Mouse (Mus musculus) embryonic facial prominence, embryonic 11.5 days (tissue): ENCODE results near the gene Efna3. TPM values are rescaled to one million over a fixed set of nuclear protein-coding genes. Genes with fewer than 3 reads are reported as not detected.
A peak's percentile ranks its signal among the peaks of the same experiment; 100 is the strongest.

ENCODE experiments used
- ATAC-seq: fragments of 200-750 bp; cut with Nextera tagmentation; replicated peaks from 2 replicates; pipeline ENCODE4 v1.8.0; 2017; ENCODE audit warnings: low read depth; ENCODE audit not compliant: insufficient number of reproducible peaks, low FRiP score, low TSS enrichment
- DNase-seq: peaks from one replicate; pipeline ENCODE4 v3.0.0-alpha.2; 2015; ENCODE audit warnings: low spot score
- H3K27ac ChIP-seq: fragments of 300-500 bp; sonication (generic); replicated peaks from 2 replicates; pipeline ENCODE4 v1.5.1; 2014; ENCODE audit warnings: mild to moderate bottlenecking, low read depth, low read length, control low read depth
- H3K27me3 ChIP-seq: fragments of 300-500 bp; sonication (generic); 2 replicates; pipeline ENCODE4 v1.6.1; 2014; ENCODE audit warnings: mild to moderate bottlenecking, low read length, moderate library complexity, mixed read lengths; ENCODE audit not compliant: control insufficient read depth, insufficient read depth
- H3K36me3 ChIP-seq: fragments of 300-500 bp; sonication (generic); replicated peaks from 2 replicates; pipeline ENCODE4 v1.6.1; 2014; ENCODE audit warnings: low read depth, mild to moderate bottlenecking, low read length, moderate library complexity, mixed read lengths; ENCODE audit not compliant: control insufficient read depth, insufficient read depth
- H3K4me1 ChIP-seq: fragments of 300-500 bp; sonication (generic); 2 replicates; pipeline ENCODE4 v1.6.1; 2014; ENCODE audit warnings: low read length, mixed read lengths; ENCODE audit not compliant: control insufficient read depth, insufficient read depth
- H3K4me2 ChIP-seq: fragments of 300-500 bp; sonication (generic); 2 replicates; pipeline ENCODE4 v1.6.1; 2014; ENCODE audit warnings: low read depth, mild to moderate bottlenecking, control low read depth, low read length, moderate library complexity
- H3K4me3 ChIP-seq: fragments of 300-500 bp; sonication (generic); 2 replicates; pipeline ENCODE4 v1.5.1; 2014; ENCODE audit warnings: low read depth, low read length, control low read depth
- H3K9ac ChIP-seq: fragments of 300-500 bp; sonication (generic); replicated peaks from 2 replicates; pipeline ENCODE4 v1.6.1; 2014; ENCODE audit warnings: mild to moderate bottlenecking, control low read depth, low read length
- H3K9me3 ChIP-seq: fragments of 300-500 bp; sonication (generic); replicated peaks from 2 replicates; pipeline ENCODE4 v1.6.1; 2016; ENCODE audit warnings: mild to moderate bottlenecking, low read length, inconsistent platforms, mixed read lengths; ENCODE audit not compliant: control insufficient read depth
- WGBS: fragments of 180-500 bp; shearing (Covaris S2); extraction: QIAGEN DNeasy Blood & Tissue Kit; methylation state at CpG from one replicate; pipeline ENCODE4 v1.1.7; 2014; 5-methylcytosine and 5-hydroxymethylcytosine counted together
- polyA plus RNA-seq: library from polyadenylated mRNA; unstranded; fragments of >200 nt; fragmentation: Nextera tagmentation; extraction: Ambion mirVana; gene quantifications from 2 replicates; pipeline ENCODE4 v1.2.1, GENCODE M21; 2014

Efna3 gene
- polyA plus RNA-seq, 1 experiment from 2014 or later, result 6.6 TPM

DNA sequence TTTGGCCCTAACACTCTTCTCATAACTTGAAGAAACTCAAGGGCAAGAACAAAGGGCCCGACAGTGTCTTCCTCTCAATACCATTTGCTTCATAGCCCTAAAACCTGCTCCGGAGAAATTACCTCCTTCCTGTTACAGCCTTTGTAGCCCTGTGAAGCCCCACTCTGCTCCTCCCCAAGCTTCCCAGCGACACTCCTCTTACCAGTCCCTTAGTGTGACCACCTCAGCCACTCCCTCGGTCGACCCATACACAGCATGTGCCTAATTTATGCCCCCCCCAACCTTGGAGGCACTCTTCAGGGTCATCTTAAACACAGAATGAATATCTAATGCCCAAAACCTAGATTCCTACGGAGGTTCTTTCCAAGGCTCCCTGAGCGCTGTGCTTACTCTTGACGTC, 44.1 kb downstream of the Efna3 start:
- H3K27me3 ChIP-seq, result peaks cover 5% of the 10 kb centered on the region
- peak overlapping the region; percentile 68 for H3K9ac ChIP-seq
- peak overlapping the region; percentile 49 for H3K4me3 ChIP-seq
- no peak overlapping the region; the same call in 1 of the 2 replicates for H3K27ac ChIP-seq
- peak overlapping the region; percentile 43 for H3K4me2 ChIP-seq
- ATAC-seq (no peak), DNase-seq (no peak)
- H3K9me3 ChIP-seq, result no peaks in the 10 kb centered on the region
- WGBS, result 14% methylated on average over 8 of the region's 8 CpGs
- peaks cover 16% of the 10 kb centered on the region for H3K4me1 ChIP-seq
- H3K36me3 ChIP-seq, result no peaks in the 10 kb centered on the region

- Histone ChIP-seq H3K9me3 (no peaks in the 10 kb centered on the region), H3K4me1 (peaks cover 16% of the 10 kb centered on the region), H3K36me3 (no peaks in the 10 kb centered on the region), H3K27ac (peak overlapping the region; percentile 31; the same call in 1 of the 2 replicates), H3K4me3 (peak overlapping the region; percentile 49), H3K9ac (peak overlapping the region; percentile 68), H3K4me2 (peak overlapping the region; percentile 43), H3K27me3 (peaks cover 5% of the 10 kb centered on the region)
- ATAC-seq (no peak), DNase-seq (no peak)
- 49% methylated on average over 7 of the region's 7 CpGs for WGBS
Measured at GRCm38 (mm10) chr3:89278107-89278506, 44.7 kb downstream of the Efna3 start.

DNA sequence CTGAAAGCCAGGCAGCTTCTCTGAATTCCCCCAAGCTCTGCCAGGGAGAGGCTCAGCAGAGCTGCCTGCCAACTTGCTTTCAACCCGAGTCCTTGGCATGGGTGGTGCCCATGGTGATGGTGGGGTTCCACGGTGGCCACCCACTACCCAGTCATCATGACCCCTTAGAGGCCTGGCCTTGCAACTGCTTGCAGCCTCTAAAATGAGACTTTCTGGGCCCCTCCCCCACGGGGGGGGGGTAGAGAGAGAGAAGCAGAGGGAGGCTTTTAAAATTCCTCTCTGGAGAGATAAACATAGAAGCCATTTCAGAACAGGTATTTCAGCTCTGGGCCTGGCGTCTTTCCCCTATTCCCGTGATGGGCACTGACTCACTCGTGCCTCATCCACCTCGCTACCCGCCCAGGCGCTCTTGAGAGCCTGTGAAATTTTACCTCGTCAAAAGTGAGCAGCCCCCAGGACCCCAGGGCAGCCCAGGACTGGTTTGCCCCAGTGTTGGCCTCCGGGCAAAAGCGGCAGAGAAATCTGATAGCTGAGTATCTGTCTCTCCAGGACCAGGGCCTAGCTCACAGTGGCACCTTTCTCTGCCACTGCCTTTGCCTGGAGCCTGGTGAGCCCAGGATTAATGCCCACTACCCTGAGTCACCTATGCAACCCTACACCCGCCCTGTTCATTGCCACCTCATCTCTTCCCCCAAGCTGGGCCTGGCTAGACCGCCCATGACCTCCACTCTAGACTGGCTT, 45.3 kb downstream of the Efna3 start:
- Histone ChIP-seq H3K27me3 (peaks cover 5% of the 10 kb centered on the region), H3K9ac (no peak overlapping the region; the same call in 1 of the 2 replicates), H3K27ac (peak overlapping the region; percentile 53; the same call in 1 of the 2 replicates), H3K4me3 (peak overlapping the region; percentile 49), H3K4me1 (peaks cover 16% of the 10 kb centered on the region), H3K4me2 (peak overlapping the region; percentile 43), H3K9me3 (no peaks in the 10 kb centered on the region), H3K36me3 (no peaks in the 10 kb centered on the region)
- ATAC-seq (no peak), DNase-seq (no peak)
- 37% methylated on average over 14 of the region's 14 CpGs for WGBS

DNA sequence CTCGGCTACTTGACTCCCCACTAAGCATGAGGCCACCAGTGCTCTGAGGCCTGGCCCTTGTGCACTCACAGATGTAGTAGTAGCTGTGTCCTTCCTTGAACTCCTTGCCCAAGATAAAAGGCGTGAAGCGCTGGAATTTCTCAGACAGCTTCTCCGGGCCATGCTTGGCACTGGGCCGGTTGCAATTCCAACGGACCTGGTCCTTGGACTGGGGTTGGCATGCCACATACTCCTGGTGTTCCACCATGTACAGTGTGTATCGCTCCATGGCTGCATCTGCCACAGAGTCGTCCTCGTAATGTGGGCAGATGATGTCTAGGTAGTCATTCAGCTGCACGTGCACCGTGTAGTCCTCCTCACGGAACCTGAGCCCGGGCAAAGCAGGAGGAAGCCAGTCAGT, 46.7 kb downstream of the Efna3 start:
- no peak overlapping the region for H3K9ac ChIP-seq
- no peak overlapping the region for H3K4me3 ChIP-seq
- H3K4me1 ChIP-seq, result peaks cover 16% of the 10 kb centered on the region
- H3K4me2 ChIP-seq, result no peak overlapping the region
- WGBS, result 93% methylated on average over 13 of the region's 13 CpGs
- H3K9me3 ChIP-seq, result no peaks in the 10 kb centered on the region
- H3K36me3 ChIP-seq, result no peaks in the 10 kb centered on the region
- DNase-seq, result no peak
- peaks cover 5% of the 10 kb centered on the region for H3K27me3 ChIP-seq
- no peak for ATAC-seq
- no peak overlapping the region for H3K27ac ChIP-seq

DNA sequence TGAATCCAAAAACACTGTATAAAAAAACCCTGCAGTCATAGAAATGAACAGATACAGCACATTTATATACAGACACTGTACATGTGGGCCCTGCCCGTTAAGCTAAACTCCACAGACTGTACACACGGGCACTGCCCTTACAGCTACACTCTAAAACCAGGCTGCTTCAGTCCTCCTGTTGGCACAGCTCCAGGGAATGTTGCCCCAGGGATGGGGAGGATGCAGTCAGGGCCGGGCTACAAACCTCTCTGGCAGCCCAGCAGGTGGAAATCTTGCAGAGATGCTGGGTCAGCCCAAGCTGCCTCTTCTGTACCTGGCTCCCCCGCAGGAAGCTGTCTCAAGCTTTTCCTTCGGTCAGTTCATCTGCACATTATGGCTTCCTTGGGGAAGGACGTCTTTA, 51.0 kb downstream of the Efna3 start:
- no peak for ATAC-seq
- Histone ChIP-seq H3K4me1 (peaks cover 5% of the 10 kb centered on the region), H3K27ac (no peak overlapping the region), H3K9ac (no peak overlapping the region), H3K9me3 (no peaks in the 10 kb centered on the region), H3K36me3 (no peaks in the 10 kb centered on the region), H3K27me3 (no peaks in the 10 kb centered on the region), H3K4me2 (no peak overlapping the region), H3K4me3 (no peak overlapping the region)
- WGBS, result 67% methylated on average over 6 of the region's 6 CpGs
- DNase-seq, result no peak

DNA sequence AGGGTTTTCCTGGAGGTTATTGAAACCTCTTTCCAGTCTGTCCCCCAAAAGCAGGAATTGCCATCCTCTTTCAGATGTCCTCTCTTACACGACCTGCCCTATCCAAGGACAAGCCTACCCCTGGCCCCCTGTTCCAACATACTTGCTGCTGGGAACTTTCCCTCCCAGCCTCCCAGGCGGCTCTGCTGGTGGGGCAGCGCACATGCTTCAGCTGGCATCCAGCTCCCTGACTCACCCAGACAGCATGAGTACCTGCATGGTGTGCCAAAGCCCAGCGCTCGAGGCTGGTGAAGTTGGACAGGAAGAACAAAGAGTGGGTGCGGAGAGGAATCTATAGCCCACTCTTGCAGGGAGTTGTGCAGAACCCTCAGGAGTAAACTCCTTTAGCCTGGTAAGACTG, 51.9 kb downstream of the Efna3 start:
- Histone ChIP-seq H3K27me3 (no peaks in the 10 kb centered on the region), H3K9ac (peak overlapping the region; percentile 79; the same call in 1 of the 2 replicates), H3K27ac (no peak overlapping the region), H3K9me3 (no peaks in the 10 kb centered on the region), H3K4me1 (peaks cover 5% of the 10 kb centered on the region), H3K4me2 (peak overlapping the region; percentile 80; the same call in 1 of the 2 replicates), H3K4me3 (no peak overlapping the region; the same call in 1 of the 2 replicates), H3K36me3 (no peaks in the 10 kb centered on the region)
- DNase-seq (no peak), ATAC-seq (no peak)
- WGBS, result 70% methylated on average over 6 of the region's 6 CpGs

GRCm38 (mm10) chr3:89270051-89270755, 52.6 kb downstream of the Efna3 start, which contains the start of gene Slc50a1:
TSS of gene Slc50a1 (minus strand) at chr3:89270570.
- Histone ChIP-seq H3K36me3 (no peaks in the 10 kb centered on the region), H3K4me3 (peak within 1 kb of the TSS; percentile 50), H3K27me3 (no peaks in the 10 kb centered on the region), H3K9ac (peak within 1 kb of the TSS; percentile 79), H3K27ac (no peak within 1 kb of the TSS; the same call in 1 of the 2 replicates), H3K9me3 (no peaks in the 10 kb centered on the region), H3K4me1 (peaks cover 5% of the 10 kb centered on the region), H3K4me2 (peak within 1 kb of the TSS; percentile 80)
- ATAC-seq, result no peak
- 3% methylated on average over 39 of the region's 39 CpGs for WGBS
- peak; percentile 79 for DNase-seq

- H3K27me3 ChIP-seq, result no peaks in the 10 kb centered on the region
- H3K36me3 ChIP-seq, result no peaks in the 10 kb centered on the region
- H3K4me1 ChIP-seq, result peaks cover 5% of the 10 kb centered on the region
- WGBS, result 55% methylated on average over 8 of the region's 8 CpGs
- DNase-seq (no peak), ATAC-seq (no peak)
- peak overlapping the region; percentile 1; the same call in 1 of the 2 replicates for H3K9ac ChIP-seq
- H3K4me3 ChIP-seq, result no peak overlapping the region
- H3K9me3 ChIP-seq, result no peaks in the 10 kb centered on the region
- no peak overlapping the region for H3K27ac ChIP-seq
- H3K4me2 ChIP-seq, result no peak overlapping the region
Measured at GRCm38 (mm10) chr3:89268916-89269315, 53.8 kb downstream of the Efna3 start.
